Mouse (Mus musculus): ENCODE data around the gene Gpr19.

Gpr19 gene

DNA sequence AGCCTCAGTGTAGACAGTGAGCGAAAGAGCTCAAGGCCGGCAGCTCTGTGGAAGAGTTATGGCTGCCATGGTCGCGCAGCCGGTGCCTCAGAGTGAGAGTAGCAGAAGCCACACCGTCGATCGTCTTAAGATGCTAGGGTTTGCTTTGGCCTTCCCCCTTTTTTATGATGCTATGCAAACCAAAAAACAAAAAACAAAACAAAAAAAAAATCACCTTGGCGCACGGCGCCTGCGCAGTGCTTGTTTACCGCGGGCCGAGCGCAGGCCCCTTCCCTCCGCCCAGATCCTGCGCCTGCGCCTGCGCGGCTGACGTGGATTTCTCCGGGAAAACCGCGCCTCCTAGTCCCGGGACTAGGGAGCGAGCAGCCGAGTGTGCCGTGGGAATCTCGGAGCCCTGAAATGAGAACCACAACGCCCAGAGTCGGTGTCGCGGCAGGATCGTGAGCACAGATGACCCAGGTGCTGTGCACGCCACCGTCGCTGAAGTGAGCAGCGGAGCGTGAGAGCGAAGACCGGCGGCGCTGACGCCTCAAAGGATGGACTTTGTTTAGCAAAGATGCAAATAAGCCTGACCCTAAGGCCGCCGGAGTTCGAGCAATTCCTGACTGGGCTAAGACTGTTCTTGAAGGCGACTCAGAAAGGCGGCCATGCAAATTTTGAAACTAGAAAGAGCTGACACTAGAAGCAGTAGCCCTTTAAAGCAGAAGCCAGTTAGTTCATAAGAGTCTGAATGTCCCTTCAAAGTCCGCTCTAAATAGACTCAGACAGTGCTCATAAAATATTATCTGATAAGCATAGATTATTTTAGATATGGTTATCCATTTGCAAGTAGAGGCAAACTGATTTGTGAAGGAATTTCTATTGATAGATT is at the start of gene Gpr19:
Gene Gpr19, minus strand, starts transcription at position 484 of the 871 bp plus-strand sequence.
- peak; percentile 81 to 87 for DNase-seq (ENCODE audit: low spot score in 2 of 2)

DNA sequence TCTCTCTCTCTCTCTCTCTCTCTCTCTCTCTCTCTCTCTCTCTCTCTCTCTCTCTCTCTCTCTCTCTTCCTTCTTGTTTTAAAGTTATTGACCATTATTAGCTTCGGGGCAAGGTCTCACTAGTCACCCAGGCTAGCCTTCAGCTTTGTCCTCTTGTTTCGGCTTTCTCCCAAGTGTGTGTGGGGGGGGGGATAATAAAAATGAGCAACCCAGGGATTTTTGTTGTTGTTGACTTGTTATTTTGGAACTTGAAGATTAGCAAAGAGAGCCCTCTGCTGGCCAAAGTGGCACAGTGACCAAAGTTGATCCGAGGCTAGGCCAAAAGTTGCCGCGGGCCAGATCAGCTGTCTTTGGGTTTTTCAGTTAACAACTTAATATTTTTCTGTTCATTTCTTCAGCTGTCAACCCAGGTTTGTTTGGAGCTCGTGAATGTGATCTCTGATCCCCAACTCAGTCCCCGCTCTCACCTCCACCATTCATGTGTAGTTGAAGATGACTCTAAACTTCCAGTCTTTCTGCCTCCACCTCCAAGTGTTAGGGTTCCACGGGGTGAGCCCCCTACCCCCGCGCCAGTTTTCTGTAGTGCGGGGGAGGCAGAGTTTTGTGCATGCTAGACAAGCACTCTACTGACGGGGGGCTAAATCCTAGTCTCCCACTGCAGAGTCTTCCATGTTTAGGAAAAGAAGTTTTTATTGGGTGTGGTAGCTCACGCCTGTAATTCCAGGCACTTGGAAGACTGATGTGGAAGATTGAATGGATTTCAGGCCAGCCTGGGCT is 49.1 kb upstream of the Gpr19 start:
- DNase-seq (ENCODE audit: low spot score in 2 of 2): peak; percentile 30 to 50

DNA sequence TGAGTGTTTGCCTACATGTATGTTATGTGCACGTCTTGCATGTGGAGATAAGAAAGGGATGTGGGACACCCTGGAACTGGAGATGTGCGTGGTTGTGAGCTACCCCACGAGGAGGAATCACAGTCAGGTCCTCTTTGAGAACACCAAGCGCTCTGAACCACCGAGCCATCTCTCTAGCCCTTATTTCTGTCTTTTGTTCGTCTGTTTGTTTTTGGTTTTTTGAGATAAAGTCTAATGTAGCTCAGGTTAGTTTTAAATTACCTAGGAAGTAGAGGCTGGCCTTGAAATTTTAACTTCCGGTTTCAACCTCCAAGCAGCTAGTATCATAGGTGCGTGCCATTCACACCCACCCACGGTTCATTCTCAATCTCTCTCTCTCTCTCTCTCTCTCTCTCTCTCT is 48.5 kb upstream of the Gpr19 start:
- DNase-seq (ENCODE audit: low spot score in 2 of 2): no peak

DNA sequence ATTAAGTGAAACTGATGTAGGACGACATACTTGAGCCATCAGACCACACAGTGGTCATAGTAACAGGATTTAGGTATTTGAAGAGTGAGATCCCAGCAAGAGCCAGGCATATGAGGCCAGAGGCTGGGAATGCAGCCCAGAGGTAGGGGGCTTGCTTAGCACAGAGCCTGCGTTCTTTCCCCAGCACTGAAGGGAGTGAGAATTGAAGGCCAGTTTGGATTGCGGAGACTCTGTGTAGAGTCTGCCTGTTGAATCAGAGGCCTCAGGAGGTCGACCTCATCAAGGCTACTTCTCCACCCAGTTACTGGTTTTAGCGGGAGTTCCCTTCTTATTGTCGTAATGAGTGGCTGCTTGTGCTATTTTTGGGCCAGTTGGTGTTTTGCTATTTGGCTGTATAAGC is 47.7 kb upstream of the Gpr19 start:
- no peak for DNase-seq (ENCODE audit: low spot score in 2 of 2)

- no peak for DNase-seq (ENCODE audit: low spot score in 2 of 2)
Observed at GRCm38 (mm10) chr6:134943759-134944407, 45.5 kb upstream of the Gpr19 start.

GRCm38 (mm10) chr6:134939781-134940180 is 41.4 kb upstream of the Gpr19 start:
- DNase-seq (ENCODE audit: low spot score in 2 of 2): no peak

DNA sequence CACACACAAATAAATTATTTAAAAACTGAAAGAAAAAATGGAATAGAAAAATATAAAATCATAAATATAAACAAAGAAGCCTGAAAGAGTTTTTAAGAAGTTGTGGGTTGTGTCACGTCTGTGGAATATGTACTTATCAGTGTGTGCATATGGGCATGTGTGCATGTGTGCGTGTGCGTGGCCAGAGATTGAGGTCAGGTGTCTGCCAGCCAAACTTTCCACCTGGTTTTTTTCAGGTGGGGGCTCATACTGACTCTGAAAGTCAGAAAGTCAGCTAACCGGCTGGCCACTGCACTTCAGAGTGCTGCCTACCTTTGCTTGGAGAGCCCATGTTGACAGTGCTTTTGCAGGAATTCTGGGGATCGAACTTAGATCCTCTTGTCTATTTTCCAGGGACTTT is 35.9 kb upstream of the Gpr19 start:
- DNase-seq (ENCODE audit: low spot score in 2 of 2): no peak

GRCm38 (mm10) chr6:134933207-134933558 is 34.8 kb upstream of the Gpr19 start:
- DNase-seq (ENCODE audit: low spot score in 2 of 2): no peak

DNA sequence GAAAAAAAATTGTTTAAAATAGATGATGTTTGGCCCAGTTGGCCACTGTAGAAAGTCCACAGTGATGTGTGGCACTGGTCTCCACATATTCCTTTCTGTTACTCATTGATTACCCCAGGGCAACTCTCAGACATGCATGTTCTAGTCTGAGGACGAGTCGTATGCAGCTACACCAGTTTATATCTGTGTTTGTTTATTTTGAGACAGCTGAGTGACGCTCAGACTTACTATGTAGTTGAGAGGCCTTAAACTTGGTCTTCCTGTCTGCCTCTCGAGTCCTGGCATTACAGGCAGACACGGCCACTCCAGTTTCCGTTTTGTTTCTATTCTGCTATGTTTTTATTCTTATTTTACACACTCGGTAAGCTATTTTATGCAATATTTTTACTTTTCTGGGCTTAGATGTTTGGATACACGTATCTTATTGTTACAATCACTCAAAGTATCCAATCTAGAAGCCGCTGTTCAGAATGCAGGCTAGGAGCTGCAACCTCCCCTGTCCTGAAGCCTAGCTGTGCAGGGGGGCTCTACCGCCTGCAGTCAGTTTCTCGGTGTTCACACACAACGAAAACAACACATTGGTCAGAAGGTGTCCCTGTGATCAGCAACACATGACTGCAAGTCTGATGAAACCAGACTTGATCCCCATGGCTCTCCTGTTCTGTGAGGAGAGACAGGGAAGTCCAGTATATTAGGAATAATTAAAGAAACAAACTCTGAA is 34.3 kb upstream of the Gpr19 start:
- no peak for DNase-seq (ENCODE audit: low spot score in 2 of 2)

DNA sequence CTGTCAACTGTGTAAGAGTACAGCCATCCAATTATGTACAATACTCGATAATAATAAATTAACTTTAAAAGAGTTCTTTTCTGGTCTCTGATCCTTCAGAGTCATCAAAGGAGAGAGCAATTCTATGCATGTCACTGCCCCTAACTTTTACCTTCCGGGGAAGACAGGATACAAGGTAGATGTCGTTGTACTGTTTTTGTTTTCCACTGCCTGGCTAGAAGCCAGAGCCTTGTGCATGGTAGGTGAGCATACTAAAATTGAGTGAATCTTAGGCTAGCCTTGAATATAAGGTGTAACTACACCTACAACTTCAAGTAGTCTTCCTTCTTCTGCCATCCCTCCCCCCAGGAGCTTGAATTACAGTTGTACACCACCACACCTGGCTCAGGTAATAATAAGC is 32.8 kb upstream of the Gpr19 start:
- DNase-seq (ENCODE audit: low spot score in 2 of 2): no peak

DNA sequence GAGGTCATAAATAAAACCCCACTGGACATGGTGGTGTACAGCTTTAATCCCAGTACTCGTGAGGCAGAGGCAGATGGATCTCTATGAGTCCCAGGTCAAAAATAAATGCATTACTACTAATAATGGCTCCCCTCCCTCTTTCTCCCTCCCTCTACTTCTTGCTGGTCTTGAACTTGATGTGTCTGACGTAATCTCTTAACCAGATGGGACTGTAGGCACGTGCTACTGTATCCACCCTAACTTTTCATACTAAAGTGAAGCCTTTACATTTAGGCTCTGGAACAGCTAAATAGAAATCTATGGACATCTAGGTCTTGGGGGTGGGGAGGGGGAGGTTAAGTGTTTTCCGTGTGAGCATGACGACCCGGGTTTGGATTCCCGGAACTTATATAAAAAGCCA is 32.0 kb upstream of the Gpr19 start:
- DNase-seq (ENCODE audit: low spot score in 2 of 2): no peak

- no peak for DNase-seq (ENCODE audit: low spot score in 2 of 2)
Observed at GRCm38 (mm10) chr6:134929926-134930325, 31.5 kb upstream of the Gpr19 start.

DNA sequence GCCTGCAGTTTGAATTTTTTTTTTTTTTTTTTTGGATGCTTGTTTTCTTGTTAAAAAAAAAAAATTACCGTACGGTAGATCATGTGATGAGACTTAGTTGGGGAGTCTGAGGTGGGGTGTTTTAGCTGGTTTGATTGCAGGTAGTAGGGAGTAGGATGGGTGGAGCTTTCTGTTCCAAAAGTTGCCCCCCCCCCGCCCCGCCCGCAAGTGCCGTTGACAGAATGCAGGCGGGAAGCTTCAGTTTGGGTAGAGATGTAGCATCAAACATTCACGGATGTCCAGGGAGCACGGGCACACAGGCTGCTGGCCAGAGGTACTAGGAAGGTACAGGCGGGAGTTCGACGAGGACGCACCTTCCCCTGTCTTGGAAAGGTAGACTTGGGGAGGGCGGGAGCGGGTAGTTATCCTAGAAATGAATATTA is 30.5 kb upstream of the Gpr19 start:
- DNase-seq (ENCODE audit: low spot score in 2 of 2): peak in 1 of 2 experiments; percentile 24

DNA sequence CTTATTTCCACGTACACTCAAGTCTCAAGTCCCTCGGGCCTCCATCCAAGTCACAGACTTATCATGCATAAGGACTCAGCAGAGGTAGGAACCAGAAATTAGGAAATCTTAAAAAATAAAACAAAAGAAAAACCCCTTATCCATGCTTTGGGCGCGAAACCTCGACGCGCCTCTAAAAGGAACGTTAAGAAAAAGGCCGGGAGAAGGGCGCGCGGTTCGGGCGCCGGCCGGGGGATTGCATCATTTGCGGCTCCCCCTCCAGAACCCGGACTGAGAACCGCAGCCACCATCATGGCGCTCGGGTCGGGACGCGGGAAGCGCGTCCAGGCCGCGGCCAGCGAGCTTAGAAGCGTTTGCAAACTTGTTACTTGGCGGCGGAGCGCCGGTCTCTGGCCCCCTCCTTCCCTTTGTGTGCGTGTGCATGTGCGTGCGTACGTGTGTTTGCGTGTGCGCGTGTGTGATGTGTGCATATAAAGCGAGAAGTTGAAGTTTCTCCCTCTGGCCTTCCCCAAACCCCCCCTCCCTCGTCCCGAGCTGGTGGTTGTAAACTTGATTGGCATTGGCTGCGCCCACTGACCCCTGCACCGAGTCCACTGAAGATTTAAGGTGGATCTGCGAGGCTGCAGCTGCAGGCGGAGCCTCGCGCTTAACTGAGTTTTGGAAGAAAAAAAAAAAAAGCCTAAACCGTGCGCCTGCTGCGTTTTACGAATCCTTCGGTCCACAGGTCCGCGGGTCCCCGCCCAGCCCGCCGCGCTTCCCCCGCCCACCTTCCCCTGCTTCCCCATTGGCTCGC is 29.9 kb upstream of the Gpr19 start:
- DNase-seq (ENCODE audit: low spot score in 2 of 2): peak; percentile 66 to 85

- no peak for DNase-seq (ENCODE audit: low spot score in 2 of 2)
Observed at GRCm38 (mm10) chr6:134927595-134928095, 29.3 kb upstream of the Gpr19 start.

DNA sequence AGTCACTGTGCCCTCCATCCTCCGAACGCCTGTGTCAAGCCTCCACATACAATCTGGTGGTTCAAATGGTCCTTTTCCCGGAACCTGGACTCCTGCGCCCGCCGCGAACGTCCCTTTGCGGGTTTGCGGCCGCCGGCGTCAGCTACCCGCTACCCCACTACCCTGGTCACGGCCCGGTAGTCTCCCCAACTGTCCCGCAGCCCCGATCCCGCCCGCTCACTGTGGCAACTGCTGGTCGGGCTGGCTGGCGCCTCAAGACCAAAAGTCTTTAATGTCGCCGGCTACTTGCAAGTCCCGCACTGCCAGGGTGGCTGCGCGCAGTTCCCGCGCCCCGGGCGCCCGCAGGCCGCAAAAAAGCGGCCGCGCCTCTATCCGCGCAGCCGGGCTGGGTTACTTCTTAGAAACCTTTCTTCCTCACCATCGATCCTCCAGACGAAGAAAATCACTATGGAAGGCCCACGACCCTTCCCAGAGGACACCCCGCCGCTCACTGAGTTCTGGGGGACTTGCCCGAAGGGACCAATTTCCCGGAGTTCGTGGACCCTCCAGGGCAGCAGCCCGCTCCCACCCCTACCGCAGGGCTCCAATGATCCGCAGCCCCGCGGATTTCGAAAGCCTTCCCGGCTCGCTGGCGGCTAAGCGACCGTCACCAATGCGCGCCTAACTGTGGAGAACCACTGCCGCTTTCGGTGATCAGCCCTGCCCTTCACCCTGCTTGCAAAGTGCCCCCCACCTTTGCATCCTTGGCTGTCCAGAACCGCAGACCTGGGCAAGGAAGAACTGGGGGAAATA is 28.6 kb upstream of the Gpr19 start:
- peak; percentile 48 to 64 for DNase-seq (ENCODE audit: low spot score in 2 of 2)

GRCm38 (mm10) chr6:134926338-134926705 is 27.9 kb upstream of the Gpr19 start:
- no peak for DNase-seq (ENCODE audit: low spot score in 2 of 2)

- no peak for DNase-seq (ENCODE audit: low spot score in 2 of 2)
Observed at GRCm38 (mm10) chr6:134925673-134926337, 27.4 kb upstream of the Gpr19 start.

- DNase-seq (ENCODE audit: low spot score in 2 of 2): no peak
Observed at GRCm38 (mm10) chr6:134924262-134924661, 25.9 kb upstream of the Gpr19 start.
